Mouse (Mus musculus) liver, embryonic 15.5 days (tissue): Measurements from ENCODE around the gene Apol8. TPM values are rescaled to one million over a fixed set of nuclear protein-coding genes. Genes with fewer than 3 reads are reported as not detected.
"Not testable (repeated sequence)": the region's sequence is repeated elsewhere in the genome, so short reads cannot be mapped to it uniquely, and the experiment has no call there.

Experiments used
- ATAC-seq: fragments of 200-750 bp; cut with Nextera tagmentation; 2 replicates; pipeline ENCODE4 v1.8.0; 2017; ENCODE audit warnings: moderate number of reproducible peaks, mild to moderate bottlenecking, moderate library complexity; ENCODE audit not compliant: insufficient read depth
- H3K27ac ChIP-seq: fragments of 300-500 bp; sonication (generic); replicated peaks from 2 replicates; pipeline ENCODE4 v1.5.1; 2015; ENCODE audit warnings: mild to moderate bottlenecking, inconsistent platforms
- H3K27me3 ChIP-seq: fragments of 300-500 bp; sonication (generic); 2 replicates; pipeline ENCODE4 v1.6.1; 2015; ENCODE audit warnings: mild to moderate bottlenecking, inconsistent platforms
- H3K36me3 ChIP-seq: fragments of 300-500 bp; sonication (generic); replicated peaks from 2 replicates; pipeline ENCODE4 v1.6.1; 2015; ENCODE audit warnings: moderate library complexity, mild to moderate bottlenecking, inconsistent platforms
- H3K4me1 ChIP-seq: fragments of 300-500 bp; sonication (generic); replicated peaks from 2 replicates; pipeline ENCODE4 v1.6.1; 2015; ENCODE audit warnings: inconsistent platforms
- H3K4me2 ChIP-seq: fragments of 300-500 bp; sonication (generic); 2 replicates; pipeline ENCODE4 v1.6.1; 2015; ENCODE audit warnings: moderate library complexity, mild to moderate bottlenecking, inconsistent platforms
- H3K4me3 ChIP-seq: fragments of 300-500 bp; sonication (generic); replicated peaks from 2 replicates; pipeline ENCODE4 v1.5.1; 2015; ENCODE audit warnings: mild to moderate bottlenecking, inconsistent platforms
- H3K9ac ChIP-seq: fragments of 300-500 bp; sonication (generic); 2 replicates; pipeline ENCODE4 v1.6.1; 2015; ENCODE audit warnings: moderate library complexity, mild to moderate bottlenecking, inconsistent platforms
- H3K9me3 ChIP-seq: fragments of 300-500 bp; sonication (generic); replicated peaks from 2 replicates; pipeline ENCODE4 v1.6.1; 2016; ENCODE audit warnings: inconsistent platforms
- WGBS: fragments of 180-500 bp; shearing (Covaris S2); methylation state at CpG from one replicate; pipeline ENCODE4 v1.1.7; 2015; ENCODE audit warnings: mixed read lengths; ENCODE audit not compliant: insufficient replicate concordance; 5-methylcytosine and 5-hydroxymethylcytosine counted together
- polyA plus RNA-seq: library from polyadenylated mRNA; unstranded; fragments of >200 nt; fragmentation: Nextera tagmentation; extraction: Ambion mirVana; gene quantifications from 2 replicates; pipeline ENCODE4 v1.2.1, GENCODE M21; 2015

Apol8 gene
- polyA plus RNA-seq, 1 experiment from 2014 or later: 27.0 TPM

- no peak overlapping the region for H3K4me3 ChIP-seq
- 0 out of 2 replicates have a peak, but pooled peaks cover 6% of the 10 kb centered on the region for H3K27me3 ChIP-seq
- H3K4me1 ChIP-seq: peaks cover 50% of the 10 kb centered on the region
- 91% methylated on average over 10 of the region's 10 CpGs for WGBS
- ATAC-seq: no peak
- peaks cover 89% of the 10 kb centered on the region for H3K36me3 ChIP-seq
- H3K9ac ChIP-seq: no peak overlapping the region
- H3K4me2 ChIP-seq: no peak overlapping the region
- H3K27ac ChIP-seq: no peak overlapping the region
- no peaks in the 10 kb centered on the region; the same call in 1 of the 2 replicates for H3K9me3 ChIP-seq
Observed at GRCm38 (mm10) chr15:77749717-77750116, 7.1 kb downstream of the Apol8 start.

GRCm38 (mm10) chr15:77748414-77748813, 8.4 kb downstream of the Apol8 start:
- WGBS: 84% methylated on average over 3 of the region's 3 CpGs
- Histone ChIP-seq H3K27ac (no peak overlapping the region), H3K36me3 (peaks cover 90% of the 10 kb centered on the region), H3K27me3 (0 out of 2 replicates have a peak, but pooled peaks cover 6% of the 10 kb centered on the region), H3K4me3 (no peak overlapping the region), H3K9ac (no peak overlapping the region), H3K9me3 (no peaks in the 10 kb centered on the region; the same call in 1 of the 2 replicates), H3K4me2 (no peak overlapping the region; the same call in 1 of the 2 replicates), H3K4me1 (peaks cover 48% of the 10 kb centered on the region)
- no peak for ATAC-seq

DNA sequence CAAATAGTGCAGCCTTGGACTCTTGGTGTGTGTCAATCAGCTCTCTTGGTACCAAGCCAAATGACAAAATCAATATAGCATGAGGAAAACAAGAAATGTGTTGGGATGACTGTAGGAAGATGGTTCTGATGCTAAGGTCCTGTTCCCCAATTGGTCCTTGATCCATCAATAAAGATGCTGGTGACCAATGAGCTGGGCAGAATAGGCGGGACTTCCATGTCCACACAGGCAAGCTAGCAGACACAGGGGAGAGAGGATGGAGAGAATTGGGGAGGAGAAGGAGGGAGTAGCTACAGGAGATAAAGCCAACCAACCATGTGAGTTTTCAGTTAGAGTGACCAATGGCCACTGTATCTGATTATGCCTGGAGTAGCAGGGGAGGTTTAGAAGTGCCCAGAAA, 10.5 kb downstream of the Apol8 start:
- Histone ChIP-seq H3K27me3 (0 out of 2 replicates have a peak, but pooled peaks cover 6% of the 10 kb centered on the region), H3K36me3 (peaks cover 70% of the 10 kb centered on the region), H3K27ac (no peak overlapping the region), H3K4me3 (no peak overlapping the region), H3K4me2 (no peak overlapping the region), H3K9me3 (no peaks in the 10 kb centered on the region; the same call in 1 of the 2 replicates), H3K9ac (no peak overlapping the region), H3K4me1 (peaks cover 28% of the 10 kb centered on the region)
- WGBS: 81% methylated on average over 1 of the region's 1 CpGs
- no peak for ATAC-seq

DNA sequence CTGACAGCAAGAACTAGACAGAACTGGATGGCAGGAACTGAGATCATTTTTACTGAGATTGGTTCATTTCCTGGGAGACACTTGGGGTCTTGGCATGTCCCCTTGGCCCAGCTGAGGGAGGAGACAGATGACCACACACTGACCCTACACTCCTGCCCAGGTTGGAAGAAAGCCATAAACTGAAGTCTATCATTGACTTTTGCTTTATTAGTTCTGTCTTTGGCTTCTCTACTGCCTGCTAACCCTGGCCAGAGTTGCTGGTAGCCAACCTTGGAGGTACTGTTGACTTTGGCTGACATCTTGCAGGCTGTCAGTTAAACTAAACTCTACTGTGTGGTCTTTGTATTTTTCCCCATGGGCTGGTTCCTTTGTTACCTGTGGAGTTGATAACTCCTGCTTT, 11.7 kb downstream of the Apol8 start:
- Histone ChIP-seq H3K27me3 (peaks cover 8% of the 10 kb centered on the region), H3K9ac (no peak overlapping the region), H3K27ac (no peak overlapping the region), H3K4me2 (no peak overlapping the region), H3K4me3 (no peak overlapping the region), H3K9me3 (no peaks in the 10 kb centered on the region; the same call in 1 of the 2 replicates), H3K4me1 (peaks cover 23% of the 10 kb centered on the region), H3K36me3 (peaks cover 58% of the 10 kb centered on the region)
- no peak for ATAC-seq

GRCm38 (mm10) chr15:77744632-77745031, 12.2 kb downstream of the Apol8 start:
- WGBS: 38% methylated on average over 5 of the region's 5 CpGs
- no peak overlapping the region for H3K4me3 ChIP-seq
- H3K9me3 ChIP-seq: no peaks in the 10 kb centered on the region; the same call in 1 of the 2 replicates
- no peak overlapping the region for H3K9ac ChIP-seq
- H3K27me3 ChIP-seq: peaks cover 9% of the 10 kb centered on the region
- H3K27ac ChIP-seq: no peak overlapping the region
- peaks cover 18% of the 10 kb centered on the region for H3K4me1 ChIP-seq
- no peak overlapping the region for H3K4me2 ChIP-seq
- no peak for ATAC-seq
- peaks cover 53% of the 10 kb centered on the region for H3K36me3 ChIP-seq

DNA sequence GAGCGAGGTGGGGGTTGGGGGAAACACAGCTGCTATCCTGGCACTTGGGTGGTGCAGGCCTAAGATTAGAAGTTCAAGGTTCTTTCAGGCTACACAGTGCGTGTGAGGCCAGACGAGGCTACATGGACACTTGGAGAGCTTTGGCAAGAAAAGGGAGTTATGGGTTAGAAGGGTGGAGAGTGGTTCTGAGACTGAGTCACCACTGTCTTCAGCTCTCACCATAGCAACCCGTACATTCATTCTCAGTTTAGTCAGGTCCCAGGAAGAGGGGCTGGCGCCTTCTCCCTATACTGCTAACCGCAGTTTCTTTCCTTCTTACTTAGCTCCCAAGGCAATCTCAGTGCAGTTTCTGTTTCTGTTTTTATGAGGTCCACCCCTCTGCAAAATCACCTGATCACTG, 15.2 kb downstream of the Apol8 start:
- H3K36me3 ChIP-seq: peaks cover 22% of the 10 kb centered on the region
- not testable (repeated sequence) for H3K27me3 ChIP-seq, H3K4me3 ChIP-seq, H3K9ac ChIP-seq, H3K9me3 ChIP-seq, H3K4me1 ChIP-seq, H3K4me2 ChIP-seq, H3K27ac ChIP-seq, ATAC-seq
- WGBS: 71% methylated on average over 6 of the region's 6 CpGs

- 67% methylated on average over 9 of the region's 9 CpGs for WGBS
- Histone ChIP-seq H3K27me3 (peaks cover 6% of the 10 kb centered on the region), H3K4me3 (no peak overlapping the region), H3K4me2 (no peak overlapping the region), H3K27ac (no peak overlapping the region), H3K9ac (no peak overlapping the region), H3K9me3 (no peaks in the 10 kb centered on the region), H3K36me3 (peaks cover 14% of the 10 kb centered on the region), H3K4me1 (no peaks in the 10 kb centered on the region)
- no peak for ATAC-seq
Observed at GRCm38 (mm10) chr15:77740511-77741297, 16.1 kb downstream of the Apol8 start.

DNA sequence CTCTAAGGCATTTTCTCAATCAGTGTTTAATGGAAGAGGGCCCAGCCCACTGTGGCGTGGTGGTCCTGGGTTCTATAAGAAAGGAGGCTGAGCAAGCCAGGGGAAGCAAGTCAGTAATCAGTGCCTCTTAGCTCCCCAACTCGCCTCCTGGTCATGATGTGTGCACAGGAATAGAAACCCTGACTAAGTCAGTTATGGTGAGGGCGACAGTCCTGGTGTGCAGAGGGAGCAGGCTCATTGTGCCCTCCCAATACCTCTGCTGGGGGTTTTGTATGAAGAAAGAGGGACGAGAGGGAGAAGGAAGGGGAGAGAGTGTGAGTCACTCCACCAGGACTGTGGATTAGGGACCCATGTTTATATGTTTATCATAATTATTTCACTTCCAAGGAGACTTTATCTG, 22.9 kb downstream of the Apol8 start:
- WGBS: 45% methylated on average over 4 of the region's 4 CpGs
- H3K4me1 ChIP-seq, H3K9ac ChIP-seq, ATAC-seq, H3K4me2 ChIP-seq, H3K27me3 ChIP-seq, H3K4me3 ChIP-seq, H3K9me3 ChIP-seq, H3K27ac ChIP-seq, H3K36me3 ChIP-seq: not testable (repeated sequence)

GRCm38 (mm10) chr15:77733380-77733779, 23.4 kb downstream of the Apol8 start:
- H3K27me3 ChIP-seq, H3K27ac ChIP-seq, H3K9me3 ChIP-seq, H3K4me1 ChIP-seq, H3K36me3 ChIP-seq, H3K9ac ChIP-seq, H3K4me2 ChIP-seq, ATAC-seq, H3K4me3 ChIP-seq: not testable (repeated sequence)
- 49% methylated on average over 8 of the region's 8 CpGs for WGBS

DNA sequence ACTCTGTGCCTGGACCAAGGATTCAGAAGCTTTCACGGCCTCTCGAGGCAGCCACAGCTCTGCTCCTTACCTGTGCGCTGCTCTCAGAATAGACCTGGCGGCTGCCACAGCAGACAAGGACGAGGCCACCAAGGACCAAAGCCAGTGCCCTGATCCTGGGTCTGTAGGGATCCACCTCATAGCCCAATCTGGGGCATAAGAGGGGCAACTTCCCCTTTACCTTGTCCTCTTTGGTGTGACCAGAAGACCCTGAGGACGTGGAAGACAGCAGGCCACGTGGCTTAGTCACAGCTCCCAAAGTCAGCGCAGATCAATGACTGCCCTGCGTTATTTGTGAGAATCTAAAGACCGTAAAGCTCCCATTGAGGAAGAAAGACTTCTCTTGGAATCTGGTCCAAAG, 24.0 kb downstream of the Apol8 start:
- H3K4me1 ChIP-seq, H3K9me3 ChIP-seq, ATAC-seq, H3K9ac ChIP-seq, H3K4me3 ChIP-seq, H3K36me3 ChIP-seq, H3K4me2 ChIP-seq, H3K27me3 ChIP-seq, H3K27ac ChIP-seq: not testable (repeated sequence)
- WGBS: 56% methylated on average over 10 of the region's 10 CpGs

- Histone ChIP-seq H3K27me3 (no peaks in the 10 kb centered on the region; the same call in 1 of the 2 replicates), H3K36me3 (no peaks in the 10 kb centered on the region), H3K4me3 (no peak overlapping the region), H3K27ac (no peak overlapping the region), H3K9me3 (no peaks in the 10 kb centered on the region), H3K9ac (no peak overlapping the region), H3K4me1 (no peaks in the 10 kb centered on the region), H3K4me2 (no peak overlapping the region)
- ATAC-seq: no peak
- WGBS: 73% methylated on average over 5 of the region's 5 CpGs
Observed at GRCm38 (mm10) chr15:77731605-77732004, 25.2 kb downstream of the Apol8 start.

- not testable (repeated sequence) for H3K9ac ChIP-seq, H3K36me3 ChIP-seq, ATAC-seq, H3K4me1 ChIP-seq, H3K27ac ChIP-seq, H3K4me2 ChIP-seq, H3K9me3 ChIP-seq, H3K27me3 ChIP-seq, H3K4me3 ChIP-seq
- WGBS: 47% methylated on average over 1 of the region's 4 CpGs
Observed at GRCm38 (mm10) chr15:77728739-77729138, 28.1 kb downstream of the Apol8 start, which contains the start of gene Apol9b. Gene Apol9b (plus strand): TSS chr15:77729039.
